Mouse (Mus musculus) embryonic facial prominence, embryonic 15.5 days (tissue): Measurements from ENCODE around the gene Sorbs1. TPM values are rescaled to one million over a fixed set of nuclear protein-coding genes. Genes with fewer than 3 reads are reported as not detected.

ENCODE experiments used
- ATAC-seq: fragments of 200-750 bp; cut with Nextera tagmentation; 2 replicates; pipeline ENCODE4 v1.8.0; 2017; ENCODE audit warnings: low read depth, moderate TSS enrichment; ENCODE audit not compliant: insufficient number of reproducible peaks, low FRiP score, low TSS enrichment
- H3K27ac ChIP-seq: fragments of 300-500 bp; sonication (generic); replicated peaks from 2 replicates; pipeline ENCODE4 v1.5.1; 2015; ENCODE audit warnings: mild to moderate bottlenecking, inconsistent platforms
- H3K27me3 ChIP-seq: fragments of 300-500 bp; sonication (generic); 2 replicates; pipeline ENCODE4 v1.6.1; 2015; ENCODE audit warnings: inconsistent platforms
- H3K36me3 ChIP-seq: fragments of 300-500 bp; sonication (generic); 2 replicates; pipeline ENCODE4 v1.6.1; 2015; ENCODE audit warnings: mild to moderate bottlenecking, inconsistent platforms
- H3K4me1 ChIP-seq: fragments of 300-500 bp; sonication (generic); 2 replicates; pipeline ENCODE4 v1.6.1; 2015; ENCODE audit warnings: inconsistent platforms
- H3K4me2 ChIP-seq: fragments of 300-500 bp; sonication (generic); replicated peaks from 2 replicates; pipeline ENCODE4 v1.6.1; 2015; ENCODE audit warnings: mild to moderate bottlenecking, inconsistent platforms
- H3K4me3 ChIP-seq: fragments of 300-500 bp; sonication (generic); replicated peaks from 2 replicates; pipeline ENCODE4 v1.5.1; 2015; ENCODE audit warnings: mild to moderate bottlenecking, inconsistent platforms
- H3K9ac ChIP-seq: fragments of 300-500 bp; sonication (generic); 2 replicates; pipeline ENCODE4 v1.6.1; 2015; ENCODE audit warnings: inconsistent platforms
- H3K9me3 ChIP-seq: fragments of 300-500 bp; sonication (generic); replicated peaks from 2 replicates; pipeline ENCODE4 v1.6.1; 2016; ENCODE audit warnings: inconsistent platforms
- WGBS: fragments of 180-500 bp; shearing (Covaris S2); methylation state at CpG from one replicate; pipeline ENCODE4 v1.1.7; 2015; 5-methylcytosine and 5-hydroxymethylcytosine counted together
- polyA plus RNA-seq: library from polyadenylated mRNA; unstranded; fragments of >200 nt; fragmentation: Nextera tagmentation; extraction: Ambion mirVana; gene quantifications from 2 replicates; pipeline ENCODE4 v1.2.1, GENCODE M21; 2015

The Sorbs1 gene
- polyA plus RNA-seq, 1 experiment from 2014 or later, result 55.6 TPM

DNA sequence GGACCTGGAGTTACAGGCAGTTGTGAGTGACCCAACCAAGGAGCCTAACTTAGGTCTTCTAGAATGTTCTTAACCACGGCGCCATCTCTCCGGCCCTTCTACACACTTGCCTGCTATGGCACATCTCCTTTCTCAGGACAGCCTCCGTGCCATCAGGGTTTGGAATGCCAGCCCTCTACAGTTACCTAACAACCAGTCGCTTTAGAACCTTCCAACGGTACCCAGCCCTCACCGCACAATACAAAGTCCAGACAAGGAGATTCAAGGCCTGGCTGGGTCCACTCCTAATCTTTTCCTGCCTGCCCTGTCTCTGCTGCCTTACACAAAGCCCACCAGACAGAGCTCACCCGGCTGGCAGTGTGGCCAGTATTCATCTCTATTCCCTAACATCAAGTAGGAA is 106.9 kb downstream of the Sorbs1 start:
- Histone ChIP-seq H3K27ac (no peak overlapping the region), H3K4me1 (peaks cover 18% of the 10 kb centered on the region), H3K4me2 (no peak overlapping the region), H3K9me3 (no peaks in the 10 kb centered on the region), H3K27me3 (no peaks in the 10 kb centered on the region), H3K9ac (no peak overlapping the region), H3K36me3 (no peaks in the 10 kb centered on the region), H3K4me3 (no peak overlapping the region)
- ATAC-seq, result no peak
- 94% methylated on average over 8 of the region's 8 CpGs for WGBS

- ATAC-seq, result no peak
- Histone ChIP-seq H3K9ac (no peak overlapping the region), H3K9me3 (no peaks in the 10 kb centered on the region), H3K27me3 (no peaks in the 10 kb centered on the region), H3K4me2 (no peak overlapping the region), H3K4me3 (no peak overlapping the region), H3K36me3 (no peaks in the 10 kb centered on the region), H3K27ac (no peak overlapping the region), H3K4me1 (peaks cover 18% of the 10 kb centered on the region)
- WGBS, result 55% methylated on average over 11 of the region's 11 CpGs
Observed at GRCm38 (mm10) chr19:40405808-40406207, 107.8 kb downstream of the Sorbs1 start.

DNA sequence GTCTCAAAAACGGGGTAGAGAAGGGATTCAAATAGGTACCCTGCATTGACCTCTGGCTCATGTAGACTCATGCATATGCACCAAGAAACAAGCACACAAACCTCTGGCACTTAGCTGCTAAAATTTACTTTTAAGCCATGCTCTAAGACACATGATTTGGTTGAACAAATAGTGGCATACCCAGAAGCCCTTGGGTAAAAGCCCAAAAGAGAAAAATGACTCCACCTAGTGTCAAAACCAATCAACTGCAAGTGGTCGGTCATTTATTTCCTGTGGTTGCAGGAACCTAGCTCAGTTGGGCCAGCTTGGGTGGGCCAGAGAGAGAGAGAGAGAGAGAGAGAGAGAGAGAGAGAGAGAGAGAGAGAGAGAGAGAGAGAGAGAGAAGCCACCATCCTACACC is 109.0 kb downstream of the Sorbs1 start:
- Histone ChIP-seq H3K36me3 (no peaks in the 10 kb centered on the region), H3K4me2 (no peak overlapping the region), H3K27me3 (no peaks in the 10 kb centered on the region), H3K9ac (no peak overlapping the region), H3K4me3 (no peak overlapping the region), H3K4me1 (peaks cover 14% of the 10 kb centered on the region; the same call in 1 of the 2 replicates), H3K27ac (no peak overlapping the region), H3K9me3 (no peaks in the 10 kb centered on the region)
- ATAC-seq, result no peak
- WGBS, result 65% methylated on average over 2 of the region's 2 CpGs

GRCm38 (mm10) chr19:40403999-40404398 is 109.6 kb downstream of the Sorbs1 start:
- H3K9ac ChIP-seq, result no peak overlapping the region
- H3K36me3 ChIP-seq, result no peaks in the 10 kb centered on the region
- no peak overlapping the region for H3K4me2 ChIP-seq
- no peak overlapping the region for H3K4me3 ChIP-seq
- ATAC-seq, result no peak
- H3K4me1 ChIP-seq, result peaks cover 14% of the 10 kb centered on the region; the same call in 1 of the 2 replicates
- H3K9me3 ChIP-seq, result no peaks in the 10 kb centered on the region
- 79% methylated on average over 4 of the region's 4 CpGs for WGBS
- H3K27me3 ChIP-seq, result no peaks in the 10 kb centered on the region
- no peak overlapping the region for H3K27ac ChIP-seq

DNA sequence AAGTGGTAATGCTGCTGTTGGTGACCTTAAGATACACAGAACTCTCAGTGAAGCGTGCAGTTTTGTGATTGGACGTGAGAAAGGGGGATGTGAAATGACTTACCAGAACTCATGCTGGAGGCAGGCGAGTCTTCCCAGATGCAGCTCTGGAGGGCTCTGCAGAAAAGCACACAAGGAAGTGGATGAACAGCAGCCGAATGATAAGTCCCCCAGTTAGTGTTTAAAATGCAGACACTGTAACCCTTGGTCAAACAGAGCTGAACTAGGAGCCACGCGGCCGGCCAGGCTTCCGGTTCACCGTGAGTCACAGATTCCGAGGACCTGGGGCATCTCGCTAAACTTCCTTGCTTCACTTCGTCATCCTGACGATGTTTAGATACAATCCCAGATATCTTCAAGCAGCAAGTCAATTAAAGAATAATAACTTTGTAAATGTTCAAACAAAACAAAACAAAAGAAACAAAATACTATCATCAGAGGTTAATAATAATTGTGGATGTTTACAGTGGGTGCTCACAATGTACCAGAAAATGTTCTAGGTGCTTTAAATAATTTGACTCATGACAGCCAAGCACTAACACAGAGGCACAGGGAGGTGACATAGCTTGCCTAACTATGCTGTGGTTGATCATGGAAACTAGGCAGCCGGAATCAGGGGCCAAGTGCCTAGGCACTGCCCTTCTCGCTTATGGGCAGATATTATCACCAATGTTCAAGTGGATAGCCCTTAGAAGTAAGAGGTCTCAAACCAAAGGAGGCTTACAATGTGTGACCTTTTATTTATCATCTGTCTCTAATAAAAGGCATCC is 111.2 kb downstream of the Sorbs1 start:
- Histone ChIP-seq H3K4me3 (no peak overlapping the region), H3K9ac (no peak overlapping the region)
- WGBS, result 76% methylated on average over 15 of the region's 15 CpGs

DNA sequence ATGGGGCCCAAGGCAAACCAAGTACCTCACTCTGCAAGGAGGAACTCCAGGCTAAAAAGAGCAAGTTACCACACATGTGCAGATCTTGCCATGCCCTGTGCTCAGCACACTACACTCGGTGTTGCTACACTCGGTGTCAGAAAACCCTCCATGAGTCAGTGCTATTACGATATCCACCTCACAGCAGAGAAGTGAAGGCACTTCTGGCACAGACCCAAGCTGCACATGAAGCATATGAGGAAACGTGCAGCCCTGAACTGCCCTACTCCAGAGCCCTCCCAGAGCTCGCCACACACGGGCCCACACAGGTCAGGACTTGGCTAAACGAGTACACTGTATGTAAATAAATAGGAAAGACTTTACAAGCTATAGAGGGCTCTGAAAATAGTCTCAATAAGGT is 112.4 kb downstream of the Sorbs1 start:
- H3K27ac ChIP-seq, result no peak overlapping the region
- H3K9ac ChIP-seq, result no peak overlapping the region
- no peaks in the 10 kb centered on the region for H3K36me3 ChIP-seq
- 52% methylated on average over 7 of the region's 7 CpGs for WGBS
- 0 out of 2 replicates have a peak, but pooled peaks have one; percentile 37 for ATAC-seq
- peaks cover 10% of the 10 kb centered on the region; the same call in 1 of the 2 replicates for H3K4me1 ChIP-seq
- no peak overlapping the region for H3K4me2 ChIP-seq
- no peaks in the 10 kb centered on the region for H3K9me3 ChIP-seq
- no peaks in the 10 kb centered on the region for H3K27me3 ChIP-seq
- no peak overlapping the region for H3K4me3 ChIP-seq

More for the DNA sequence above, 111.2 kb downstream of the Sorbs1 start:
- no peak for ATAC-seq
- no peaks in the 10 kb centered on the region for H3K36me3 ChIP-seq
- no peaks in the 10 kb centered on the region for H3K9me3 ChIP-seq
- H3K27ac ChIP-seq, result no peak overlapping the region
- no peaks in the 10 kb centered on the region for H3K27me3 ChIP-seq
- H3K4me2 ChIP-seq, result no peak overlapping the region
- H3K4me1 ChIP-seq, result peaks cover 10% of the 10 kb centered on the region; the same call in 1 of the 2 replicates

- Histone ChIP-seq H3K4me1 (peaks cover 9% of the 10 kb centered on the region), H3K4me2 (no peak overlapping the region), H3K36me3 (no peaks in the 10 kb centered on the region), H3K4me3 (no peak overlapping the region), H3K9me3 (no peaks in the 10 kb centered on the region), H3K9ac (no peak overlapping the region), H3K27ac (no peak overlapping the region), H3K27me3 (no peaks in the 10 kb centered on the region)
- 71% methylated on average over 11 of the region's 11 CpGs for WGBS
- ATAC-seq, result no peak
Observed at GRCm38 (mm10) chr19:40400426-40401030, 113.1 kb downstream of the Sorbs1 start.

- Histone ChIP-seq H3K9ac (no peak overlapping the region), H3K27me3 (no peaks in the 10 kb centered on the region), H3K27ac (peak overlapping the region; percentile 74), H3K4me2 (no peak overlapping the region), H3K36me3 (no peaks in the 10 kb centered on the region), H3K9me3 (no peaks in the 10 kb centered on the region), H3K4me3 (no peak overlapping the region), H3K4me1 (peaks cover 19% of the 10 kb centered on the region)
- 76% methylated on average over 14 of the region's 14 CpGs for WGBS
- ATAC-seq, result no peak
Observed at GRCm38 (mm10) chr19:40395757-40396661, 117.6 kb downstream of the Sorbs1 start.

DNA sequence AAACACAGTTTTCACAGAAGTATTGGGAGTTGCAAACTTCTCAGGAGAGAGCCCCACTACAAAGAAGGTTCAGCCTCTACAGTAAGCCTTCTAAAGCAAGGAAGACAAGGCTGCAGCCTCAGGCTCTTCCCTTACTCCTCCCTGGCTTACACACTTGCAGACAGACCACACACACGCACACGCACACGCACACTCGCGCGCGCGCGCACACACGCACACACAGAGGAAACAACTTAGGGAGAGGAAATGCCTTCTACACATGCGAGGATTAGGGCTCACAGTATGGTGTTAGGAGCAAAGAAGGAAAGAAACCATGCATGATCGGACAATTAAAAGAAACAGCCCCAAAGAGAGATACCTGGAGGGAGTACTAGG is 118.3 kb downstream of the Sorbs1 start:
- no peak overlapping the region for H3K4me2 ChIP-seq
- H3K9ac ChIP-seq, result no peak overlapping the region

GRCm38 (mm10) chr19:40394555-40395320 is 118.8 kb downstream of the Sorbs1 start:
- Histone ChIP-seq H3K4me3 (no peak overlapping the region), H3K36me3 (no peaks in the 10 kb centered on the region), H3K4me1 (peaks cover 19% of the 10 kb centered on the region), H3K9me3 (no peaks in the 10 kb centered on the region), H3K27me3 (no peaks in the 10 kb centered on the region), H3K9ac (no peak overlapping the region), H3K4me2 (no peak overlapping the region), H3K27ac (peak overlapping the region; percentile 74)
- WGBS, result 52% methylated on average over 10 of the region's 10 CpGs
- ATAC-seq, result peak; percentile 40; the same call in 1 of the 2 replicates

More for the DNA sequence above, 118.3 kb downstream of the Sorbs1 start:
- Histone ChIP-seq H3K9me3 (no peaks in the 10 kb centered on the region), H3K27ac (peak overlapping the region; percentile 74), H3K4me1 (peaks cover 19% of the 10 kb centered on the region), H3K27me3 (no peaks in the 10 kb centered on the region), H3K36me3 (no peaks in the 10 kb centered on the region), H3K4me3 (no peak overlapping the region)
- ATAC-seq, result no peak; the same call in 1 of the 2 replicates
- 72% methylated on average over 12 of the region's 12 CpGs for WGBS
